Mouse (Mus musculus) liver, embryonic 14.5 days (tissue): Measurements from ENCODE around the gene Ppp1r27. TPM values are rescaled to one million over a fixed set of nuclear protein-coding genes. Genes with fewer than 3 reads are reported as not detected.

Source experiments
- ATAC-seq: fragments of 200-750 bp; cut with Nextera tagmentation; 2 replicates; pipeline ENCODE4 v1.8.0; 2017; ENCODE audit warnings: moderate number of reproducible peaks, mild to moderate bottlenecking, moderate library complexity; ENCODE audit not compliant: insufficient read depth
- DNase-seq, 3 experiments: peaks; one replicate each; pipeline ENCODE4 v3.0.0-alpha.2; 2012 to 2013; ENCODE audit warnings: low read depth in 3 of 3, low spot score in 3 of 3
- H3K27ac ChIP-seq: fragments of 300-500 bp; sonication (generic); 2 replicates; pipeline ENCODE4 v1.5.1; 2014; ENCODE audit warnings: moderate library complexity, mild to moderate bottlenecking, control low read depth, inconsistent platforms
- H3K27me3 ChIP-seq: fragments of 300-500 bp; sonication (generic); 2 replicates; pipeline ENCODE4 v1.6.1; 2014; ENCODE audit warnings: mild to moderate bottlenecking, low read length, moderate library complexity; ENCODE audit not compliant: control insufficient read depth, insufficient read depth
- H3K36me3 ChIP-seq: fragments of 300-500 bp; sonication (generic); replicated peaks from 2 replicates; pipeline ENCODE4 v1.6.1; 2014; ENCODE audit warnings: low read depth; ENCODE audit not compliant: control insufficient read depth, insufficient read depth
- H3K4me1 ChIP-seq, 2 experiments: fragments of 200-500 bp in 1 of 2; fragments of 300-500 bp in 1 of 2; sonication (generic) in 1 of 2; replicated peaks; 2 replicates each; pipeline ENCODE4 v1.6.1; 2012 to 2014; ENCODE audit warnings: antibody characterized with exemption in 1 of 2, inconsistent platforms in 1 of 2, low read length in 1 of 2; ENCODE audit not compliant: control insufficient read depth in 2 of 2, insufficient read depth in 2 of 2
- H3K4me2 ChIP-seq: fragments of 300-500 bp; sonication (generic); 2 replicates; pipeline ENCODE4 v1.6.1; 2014; ENCODE audit warnings: low read depth, mild to moderate bottlenecking, control low read depth, moderate library complexity
- H3K4me3 ChIP-seq, 2 experiments: fragments of 200-500 bp in 1 of 2; fragments of 300-500 bp in 1 of 2; sonication (generic) in 1 of 2; 2 replicates each; pipeline ENCODE4 v1.5.1; 2012 to 2014; ENCODE audit warnings: low read depth in 2 of 2, low read length in 2 of 2, mild to moderate bottlenecking in 2 of 2, control low read depth in 1 of 2, inconsistent platforms in 1 of 2, moderate library complexity in 1 of 2; ENCODE audit not compliant: insufficient read depth in 1 of 2
- H3K9ac ChIP-seq: fragments of 300-500 bp; sonication (generic); replicated peaks from 2 replicates; pipeline ENCODE4 v1.6.1; 2014; ENCODE audit warnings: mild to moderate bottlenecking, control low read depth, moderate library complexity
- H3K9me3 ChIP-seq: fragments of 300-500 bp; sonication (generic); 2 replicates; pipeline ENCODE4 v1.6.1; 2016; ENCODE audit warnings: low read length, mixed read lengths; ENCODE audit not compliant: control insufficient read depth
- CTCF ChIP-seq: IDR thresholded peaks from 2 replicates; pipeline ENCODE4 v1.5.1; 2016; ENCODE audit warnings: antibody characterized with exemption, low read depth, control low read depth
- EP300 ChIP-seq: IDR thresholded peaks from 2 replicates; pipeline ENCODE4 v1.6.1; 2016; ENCODE audit warnings: antibody characterized with exemption, low read depth
- WGBS: fragments of 180-500 bp; shearing (Covaris S2); extraction: QIAGEN DNeasy Blood & Tissue Kit; methylation state at CpG from one replicate; pipeline ENCODE4 v1.1.7; 2014; ENCODE audit not compliant: insufficient replicate concordance; 5-methylcytosine and 5-hydroxymethylcytosine counted together
- polyA plus RNA-seq, 2 experiments: library from polyadenylated mRNA; depleted of rRNA in 1 of 2; stranded (reverse) in 1 of 2; unstranded in 1 of 2; fragments of >200 nt; fragmentation: Nextera tagmentation in 1 of 2; extraction: Ambion mirVana in 1 of 2; gene quantifications; 2 replicates each; pipeline versions ENCODE4 v1.2.1 to v1.2.3; 2012 to 2014

The Ppp1r27 gene
- polyA plus RNA-seq, 2 experiments = not detected

- ATAC-seq = no peak
- WGBS = 62% methylated on average over 5 of the region's 5 CpGs
- TF ChIP-seq CTCF (no peak), EP300 (no peak)
Measured at GRCm38 (mm10) chr11:120552736-120553135, 1.8 kb upstream of the Ppp1r27 start.

GRCm38 (mm10) chr11:120549986-120550809, 734 bp downstream of the Ppp1r27 start:
- Histone ChIP-seq H3K4me1 (peaks cover 14 to 26% of the 10 kb centered on the region in 2 experiments), H3K36me3 (no peaks in the 10 kb centered on the region), H3K4me3 (peak overlapping the region; percentile 55 to 82), H3K27ac (no peak overlapping the region), H3K4me2 (peak overlapping the region; percentile 73), H3K27me3 (no peaks in the 10 kb centered on the region), H3K9ac (peak overlapping the region; percentile 2), H3K9me3 (no peaks in the 10 kb centered on the region)
- DNase-seq (no peak), ATAC-seq (no peak)
- no peak for TF ChIP-seq CTCF
- TF ChIP-seq EP300 = no peak
- 67% methylated on average over 11 of the region's 11 CpGs for WGBS

More at GRCm38 (mm10) chr11:120552736-120553135, 1.8 kb upstream of the Ppp1r27 start:
- Histone ChIP-seq H3K4me1 (peaks cover 14 to 22% of the 10 kb centered on the region in 2 experiments), H3K9ac (no peak overlapping the region), H3K27me3 (no peaks in the 10 kb centered on the region), H3K9me3 (no peaks in the 10 kb centered on the region), H3K27ac (no peak overlapping the region), H3K4me3 (no peak overlapping the region), H3K36me3 (no peaks in the 10 kb centered on the region), H3K4me2 (no peak overlapping the region)
- no peak for DNase-seq

GRCm38 (mm10) chr11:120549168-120549945, 1.6 kb downstream of the Ppp1r27 start, which contains the start of gene Mcrip1:
Mcrip1 (minus strand) TSS chr11:120549727.
- H3K4me2 ChIP-seq = peak within 1 kb of the TSS; percentile 73
- H3K27ac ChIP-seq = peak within 1 kb of the TSS; percentile 87
- peaks cover 14 to 25% of the 10 kb centered on the region in 2 experiments for H3K4me1 ChIP-seq
- DNase-seq = peak; percentile 80 to 86 (median 84)
- ATAC-seq = peak; percentile 93
- H3K36me3 ChIP-seq = no peaks in the 10 kb centered on the region
- H3K9ac ChIP-seq = peak within 1 kb of the TSS; percentile 94
- no peaks in the 10 kb centered on the region for H3K9me3 ChIP-seq
- under 1% methylated on average over 73 of the region's 87 CpGs for WGBS
- TF ChIP-seq CTCF = no peak
- no peak for TF ChIP-seq EP300
- H3K27me3 ChIP-seq = no peaks in the 10 kb centered on the region
- H3K4me3 ChIP-seq = peak within 1 kb of the TSS; percentile 60 to 82

- Histone ChIP-seq H3K9me3 (no peaks in the 10 kb centered on the region), H3K9ac (peak overlapping the region; percentile 94), H3K4me1 (peaks cover 14 to 25% of the 10 kb centered on the region in 2 experiments), H3K4me2 (peak overlapping the region; percentile 73), H3K36me3 (no peaks in the 10 kb centered on the region), H3K27me3 (no peaks in the 10 kb centered on the region), H3K27ac (peak overlapping the region; percentile 87), H3K4me3 (peak overlapping the region; percentile 60 to 82)
- DNase-seq (no peak), ATAC-seq (no peak)
- 15% methylated on average over 7 of the region's 7 CpGs for WGBS
- TF ChIP-seq EP300 (no peak), CTCF (no peak)
Measured at GRCm38 (mm10) chr11:120548786-120549167, 2.2 kb downstream of the Ppp1r27 start.
